Mouse (Mus musculus): Measurements from ENCODE around the gene Rnf128.
A peak's percentile ranks its signal among the peaks of the same experiment; 100 is the strongest.

Rnf128 gene

DNA sequence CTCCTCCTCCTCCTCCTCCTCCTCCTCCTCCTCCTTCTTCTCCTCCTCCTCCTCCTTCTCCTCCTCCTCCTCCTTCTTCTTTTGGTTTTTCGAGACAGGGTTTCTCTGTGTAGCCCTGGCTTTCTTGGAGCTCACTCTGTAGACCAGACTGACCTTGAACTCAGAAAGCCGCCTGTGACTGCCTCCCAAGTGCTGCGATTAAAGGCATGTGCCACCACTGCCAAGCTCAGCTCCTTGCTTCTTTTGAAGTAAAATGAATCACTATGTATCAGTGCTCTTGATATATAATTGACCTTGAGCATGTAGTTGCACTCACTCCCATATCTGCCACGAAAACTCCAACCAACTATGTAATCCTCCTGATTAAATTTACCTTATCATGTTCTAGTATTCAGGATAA lies 59.0 kb downstream of the Rnf128 start:
- no peak for DNase-seq (ENCODE audit: low spot score)

DNA sequence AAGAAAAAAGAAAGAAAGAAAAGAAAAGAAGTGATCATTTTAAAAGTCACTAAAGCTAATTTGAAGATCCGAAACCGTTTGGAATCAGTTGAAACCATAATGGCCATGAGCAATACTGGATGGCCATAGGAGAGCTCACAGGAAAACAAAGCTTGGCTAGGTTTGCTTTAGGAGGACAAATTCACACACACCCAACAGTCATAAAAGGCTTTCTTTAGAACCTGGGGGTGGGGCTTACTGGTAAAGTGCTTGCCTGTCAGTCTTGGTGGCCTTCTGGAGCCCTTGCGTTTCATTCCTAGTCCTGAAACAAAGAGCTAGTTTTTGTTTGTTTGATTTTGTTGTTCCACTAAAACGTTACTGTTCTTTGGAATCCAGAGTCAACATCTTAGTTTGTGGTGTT lies 71.6 kb downstream of the Rnf128 start:
- DNase-seq (ENCODE audit: low spot score), result no peak

DNA sequence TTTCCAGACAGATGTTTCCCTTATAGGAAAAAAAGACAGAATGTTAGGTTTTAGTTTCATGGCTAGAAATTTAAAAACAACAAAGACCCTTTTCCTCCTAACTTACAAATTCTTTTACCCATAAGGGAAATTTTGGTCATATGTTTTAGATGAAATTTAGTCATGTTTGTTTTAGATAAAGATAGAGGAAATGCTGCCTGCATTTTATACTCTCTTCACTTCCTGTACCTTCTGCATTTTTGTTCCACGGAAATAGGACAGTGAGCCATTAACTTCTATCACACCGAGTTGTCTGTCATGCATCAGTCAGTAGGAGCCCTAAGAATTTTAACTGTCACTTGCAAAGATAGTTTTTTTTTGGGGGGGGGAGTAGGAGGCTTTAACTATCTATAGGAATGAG lies 76.6 kb downstream of the Rnf128 start:
- no peak for DNase-seq (ENCODE audit: low spot score)

DNA sequence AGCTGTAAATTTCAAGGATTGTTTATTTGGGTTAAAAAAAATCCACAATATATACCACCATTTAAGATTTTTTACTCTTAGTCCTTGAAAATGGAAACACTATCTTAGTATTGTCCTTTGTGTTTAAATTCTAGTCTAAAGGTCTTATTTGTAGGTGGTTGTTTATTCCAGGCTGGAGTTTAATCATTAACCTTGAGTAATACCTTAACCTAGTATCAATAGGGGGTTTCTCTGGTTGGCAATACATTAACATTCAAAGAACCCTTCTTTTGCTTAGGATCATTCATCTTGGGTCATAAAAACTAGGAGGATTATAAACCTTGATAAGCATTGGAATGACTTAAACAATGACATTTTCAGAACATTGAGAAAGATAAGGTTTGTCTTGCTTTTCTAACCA lies 77.3 kb downstream of the Rnf128 start:
- no peak for DNase-seq (ENCODE audit: low spot score)

DNA sequence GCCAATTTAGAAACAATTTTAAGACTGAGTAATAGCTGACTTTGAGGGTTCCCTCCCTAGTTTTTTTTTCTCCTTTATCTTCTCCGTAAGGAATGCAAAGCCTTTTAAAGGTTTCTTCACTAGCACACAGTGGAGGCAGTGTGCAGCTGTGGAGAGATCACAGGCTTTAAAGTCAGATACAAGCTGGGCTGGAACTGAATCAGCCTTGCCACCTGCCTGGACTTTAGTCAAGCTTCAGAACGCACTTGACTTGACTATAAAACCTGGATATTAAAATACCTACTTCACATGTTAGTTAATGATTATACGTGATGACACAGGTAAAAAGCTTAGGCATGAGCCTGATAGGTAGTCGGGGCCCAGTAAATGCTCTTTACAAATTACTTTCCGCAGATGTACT lies 89.1 kb downstream of the Rnf128 start:
- no peak for DNase-seq (ENCODE audit: low spot score)

DNA sequence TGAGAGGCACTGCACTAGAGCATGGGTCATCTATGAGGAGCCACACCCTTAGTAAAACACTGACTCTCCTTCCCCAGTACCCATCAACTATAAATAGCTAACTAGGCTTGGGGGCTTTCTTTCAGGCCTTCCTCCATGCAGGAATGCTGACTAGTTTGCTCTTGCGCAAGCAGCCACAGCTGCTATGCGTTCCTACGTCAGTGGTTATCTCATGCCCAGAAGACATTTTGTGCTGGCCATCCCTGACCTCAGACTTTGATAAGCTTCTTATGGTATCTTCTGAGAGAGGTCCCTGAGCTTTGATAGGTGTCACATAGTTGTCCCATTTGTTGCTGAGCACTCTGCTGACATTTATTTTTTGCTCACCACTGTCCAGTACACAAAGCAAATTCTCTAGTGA lies 90.2 kb downstream of the Rnf128 start:
- no peak for DNase-seq (ENCODE audit: low spot score)

DNA sequence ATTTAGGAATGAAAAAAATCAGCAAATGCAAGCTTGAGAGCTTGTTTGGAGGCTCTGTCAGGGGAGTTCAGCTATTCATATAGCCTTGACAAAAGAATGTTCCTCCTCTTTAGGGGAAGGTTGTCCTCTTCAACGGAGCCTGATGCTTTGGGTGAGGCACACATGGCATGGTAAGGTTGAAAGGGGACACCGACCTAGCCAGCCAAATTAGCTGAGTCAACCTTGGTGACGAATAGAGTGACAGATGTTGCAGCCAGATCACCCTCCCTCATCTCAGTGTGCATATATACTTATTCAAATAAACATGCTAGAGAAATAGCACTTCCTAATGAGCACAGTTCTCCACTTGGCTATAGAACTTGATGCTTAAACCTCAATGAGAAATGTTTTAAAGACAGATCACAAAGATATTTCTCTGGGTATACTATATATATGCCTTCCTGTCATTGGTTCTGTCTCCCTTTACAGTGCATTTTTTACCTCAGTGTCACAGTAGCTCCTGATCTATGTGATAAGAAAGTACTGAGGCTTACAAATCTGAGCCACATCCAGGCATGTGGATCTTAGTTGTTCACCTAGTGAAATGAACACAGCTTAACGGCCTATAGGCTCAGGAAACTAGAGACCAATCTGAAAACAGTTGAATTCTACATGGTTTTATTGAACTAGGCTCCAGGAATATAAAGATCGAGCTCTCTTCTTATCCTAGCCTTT lies 91.4 kb downstream of the Rnf128 start:
- no peak for DNase-seq (ENCODE audit: low spot score)

DNA sequence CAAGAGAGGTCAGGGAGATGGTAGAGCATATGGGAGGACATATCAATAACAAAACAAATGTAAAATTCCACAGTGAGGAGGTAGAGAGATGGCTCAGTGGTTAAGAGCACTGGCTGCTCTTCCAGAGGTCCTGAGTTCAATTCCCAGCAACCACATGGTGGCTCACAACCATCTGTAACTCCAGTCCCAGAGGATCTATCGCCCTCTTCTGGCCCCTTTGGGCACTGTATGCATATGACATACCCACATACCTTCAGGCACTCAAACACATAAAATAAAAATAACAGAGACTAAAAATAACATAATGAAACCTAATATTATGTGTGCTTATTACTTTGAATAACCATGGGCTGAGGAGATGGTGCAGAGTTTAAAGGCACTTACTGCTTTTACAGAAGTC lies 99.0 kb downstream of the Rnf128 start:
- no peak for DNase-seq (ENCODE audit: low spot score)

DNA sequence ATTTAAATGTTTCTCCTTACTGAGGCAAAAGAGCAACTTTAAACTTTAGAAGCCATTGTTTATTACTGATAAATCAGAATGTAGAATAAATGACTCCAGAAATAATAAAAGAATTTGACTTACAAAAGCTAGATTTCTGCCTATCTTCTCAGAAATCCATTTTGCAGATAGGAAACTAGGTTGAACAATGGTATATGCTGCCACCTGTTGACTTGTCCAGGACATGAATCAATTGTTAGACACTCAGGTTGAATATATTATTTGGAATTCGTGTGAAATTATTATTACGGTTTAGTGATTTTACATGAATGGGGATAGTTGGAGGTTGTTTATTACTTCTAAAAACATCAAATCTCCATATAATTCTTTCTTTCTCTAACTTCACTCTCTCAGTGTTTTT lies 102.7 kb downstream of the Rnf128 start:
- no peak for DNase-seq (ENCODE audit: low spot score)

DNA sequence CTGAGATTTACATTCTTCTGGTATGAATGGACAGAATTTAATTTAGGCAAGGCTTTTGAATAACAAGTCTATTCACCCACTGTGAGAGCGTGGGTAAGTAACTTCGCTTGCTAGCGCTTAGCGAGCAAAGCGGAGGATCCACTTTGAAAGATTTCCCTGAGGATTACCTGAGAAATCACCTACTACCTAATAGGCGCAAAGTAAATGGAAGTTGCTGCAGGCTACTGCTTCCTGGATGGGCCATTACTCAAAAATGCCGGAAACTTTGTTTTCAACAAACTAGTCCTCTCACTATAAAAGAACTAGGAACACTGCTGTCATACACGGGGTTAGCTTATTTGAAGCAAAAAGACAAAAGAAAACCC lies 121.3 kb downstream of the Rnf128 start:
- DNase-seq (ENCODE audit: low spot score), result no peak

DNA sequence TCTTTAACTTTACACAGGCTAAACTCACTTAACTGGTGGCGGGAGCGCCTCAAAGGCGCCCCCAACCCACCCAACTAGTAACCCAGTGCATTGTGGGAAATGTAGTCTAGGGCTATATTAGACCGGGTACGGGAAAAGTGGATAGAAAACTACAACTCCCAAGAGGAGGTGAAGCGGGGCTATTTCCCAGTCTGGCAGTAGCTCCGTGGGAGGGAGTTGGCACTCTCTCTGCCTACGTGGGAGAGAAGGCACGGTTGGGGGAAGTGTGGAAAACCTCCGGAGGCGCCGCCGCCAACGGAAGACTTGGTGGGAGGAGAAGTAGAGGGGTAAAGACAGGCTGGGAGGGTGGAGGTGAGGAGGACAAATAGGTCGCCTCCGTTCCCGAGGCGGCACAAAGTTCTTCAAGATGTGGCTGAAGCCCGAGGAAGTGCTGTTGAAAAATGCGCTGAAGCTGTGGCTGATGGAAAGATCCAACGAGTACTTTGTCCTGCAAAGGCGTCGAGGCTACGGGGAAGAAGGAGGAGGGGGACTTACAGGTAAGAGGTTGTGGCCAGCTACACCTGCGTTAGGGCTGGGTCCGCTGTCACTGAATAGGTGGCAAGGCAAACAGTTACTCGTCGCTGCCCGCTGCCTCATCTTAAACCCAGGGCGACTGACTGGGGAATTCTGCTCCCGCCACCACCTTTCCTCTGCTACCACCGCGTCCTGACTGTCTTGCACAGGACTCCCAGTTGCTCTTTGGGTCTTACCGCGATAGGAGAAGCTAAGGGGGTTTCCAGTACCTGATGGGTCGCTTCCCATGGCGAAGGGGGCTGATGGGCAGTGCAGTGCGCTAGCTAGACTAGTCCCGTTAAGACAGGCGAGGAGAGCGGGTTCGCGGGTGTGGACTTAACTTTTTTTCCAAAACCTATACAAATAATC lies 121.9 kb downstream of the Rnf128 start, which contains the start of gene Tbc1d8b:
Gene Tbc1d8b, plus strand, starts transcription at position 222 of the 921 bp plus-strand sequence.
- DNase-seq (ENCODE audit: low spot score), result peak; percentile 20

DNA sequence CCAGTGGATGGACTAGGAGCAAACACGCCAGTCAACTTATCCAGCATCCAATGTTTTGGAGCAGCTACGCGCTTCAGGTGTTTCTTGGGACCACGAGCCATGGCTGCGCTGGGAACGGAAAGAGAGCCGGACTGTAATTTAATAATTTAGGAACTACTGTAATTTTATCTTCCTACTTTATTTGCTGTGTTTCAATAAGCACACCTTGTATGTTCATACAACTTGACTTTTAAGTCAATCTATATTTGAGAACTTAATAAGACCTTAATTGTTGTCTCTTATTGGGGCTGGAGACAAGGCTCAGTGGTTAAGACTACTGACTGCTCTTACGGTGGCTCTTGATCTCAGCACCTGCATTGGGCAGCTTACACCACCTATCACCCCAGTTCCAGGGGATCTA lies 151.3 kb downstream of the Rnf128 start, which contains the start of gene Gm15013:
Gene Gm15013, minus strand, starts transcription at position 101 of the 400 bp plus-strand sequence.
- no peak for DNase-seq (ENCODE audit: low spot score)

DNA sequence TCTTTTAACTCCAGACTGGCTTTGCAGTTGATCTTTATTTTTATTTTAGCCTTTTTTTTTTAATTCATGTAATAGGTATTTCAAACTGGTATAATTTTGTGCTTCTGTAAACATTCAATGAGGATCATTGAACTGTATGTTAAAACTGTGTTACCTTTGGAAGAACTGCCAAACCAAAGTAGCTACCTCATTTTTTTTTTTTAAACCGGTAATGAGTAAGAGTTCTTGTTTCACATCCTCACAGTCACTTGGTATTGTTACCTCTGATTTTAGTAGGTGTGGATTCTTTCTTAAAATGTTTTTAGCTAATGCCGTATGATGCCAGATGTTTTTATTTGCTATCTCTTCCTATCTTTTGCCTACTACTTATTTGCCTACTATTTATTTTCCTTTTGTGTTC lies 159.2 kb downstream of the Rnf128 start:
- DNase-seq (ENCODE audit: low spot score), result no peak
